Comparison of ENCODE assay signal across 20 mouse cellular contexts in genomic region chr10:37571171-37571570, GRCm38 (mm10).
"Had no signal": no experiment of that assay in that cellular context is flagged by ENCODE, and none has a peak within 500 bp of the region (broad histone marks: within the 10 kb centered on the region; RNA-seq: fewer than 3 reads in every experiment).

No protein-coding gene starts in this region.

- H3K27ac ChIP-seq: left cerebral cortex, adult 2 months; limb, embryonic 12.5 days; liver, embryonic 13.5 days; lung, embryonic 15.5 days; midbrain, embryonic 10.5 days; midbrain, embryonic 15.5 days; neural tube, embryonic 12.5 days; neural tube, embryonic 15.5 days; stomach, embryonic 15.5 days had no signal

- H3K4me2 ChIP-seq: limb, embryonic 12.5 days; liver, embryonic 13.5 days; lung, embryonic 15.5 days; midbrain, embryonic 15.5 days; neural tube, embryonic 12.5 days; neural tube, embryonic 15.5 days; stomach, embryonic 15.5 days had no signal

- H3K4me1 ChIP-seq: liver, embryonic 13.5 days; lung, embryonic 15.5 days; megakaryocyte, embryonic 14.5 days; midbrain, embryonic 10.5 days; midbrain, embryonic 15.5 days; neural tube, embryonic 12.5 days; neural tube, embryonic 15.5 days; stomach, embryonic 15.5 days had no signal

- H3K4me3 ChIP-seq: left cerebral cortex, adult 2 months; limb, embryonic 12.5 days; liver, embryonic 13.5 days; lung, embryonic 15.5 days; megakaryocyte, embryonic 14.5 days; midbrain, embryonic 10.5 days; midbrain, embryonic 15.5 days; neural tube, embryonic 12.5 days; neural tube, embryonic 15.5 days; stomach, embryonic 15.5 days had no signal

- H3K9me3 ChIP-seq: limb, embryonic 12.5 days; liver, embryonic 13.5 days; lung, embryonic 15.5 days; megakaryocyte, embryonic 14.5 days; midbrain, embryonic 10.5 days; midbrain, embryonic 15.5 days; neural tube, embryonic 12.5 days; neural tube, embryonic 15.5 days; stomach, embryonic 15.5 days had no signal

- H3K27me3 ChIP-seq: limb, embryonic 12.5 days; liver, embryonic 13.5 days; lung, embryonic 15.5 days; megakaryocyte, embryonic 14.5 days; midbrain, embryonic 15.5 days; neural tube, embryonic 12.5 days; neural tube, embryonic 15.5 days; stomach, embryonic 15.5 days had no signal

- H3K36me3 ChIP-seq: limb, embryonic 12.5 days; liver, embryonic 13.5 days; lung, embryonic 15.5 days; midbrain, embryonic 10.5 days; midbrain, embryonic 15.5 days; neural tube, embryonic 12.5 days; neural tube, embryonic 15.5 days; stomach, embryonic 15.5 days had no signal

- H3K9ac ChIP-seq: limb, embryonic 12.5 days; liver, embryonic 13.5 days; lung, embryonic 15.5 days; midbrain, embryonic 15.5 days; neural tube, embryonic 12.5 days; neural tube, embryonic 15.5 days; stomach, embryonic 15.5 days had no signal

- DNase-seq: kidney, adult 2 months; kidney, postnatal 10 days; kidney, postnatal 36 days; layer of hippocampus, postnatal 36 days; liver, embryonic 13.5 days; lung, postnatal 10 days; lung, postnatal 36 days; retina, postnatal 1 day; right cerebral cortex, postnatal 25 days; spleen, adult 18-20 months; thymus, postnatal 36 days had no signal

- ATAC-seq: midbrain, embryonic 15.5 days had no signal
